Mouse (Mus musculus) liver, postnatal 0 days (tissue): ENCODE data around the gene Fzd9. TPM values are rescaled to one million over a fixed set of nuclear protein-coding genes. Genes with fewer than 3 reads are reported as not detected.

Source experiments
- ATAC-seq: fragments of 200-750 bp; cut with Nextera tagmentation; 2 replicates; pipeline ENCODE4 v1.8.0; 2017; ENCODE audit warnings: mild to moderate bottlenecking, moderate library complexity
- DNase-seq: peaks from one replicate; pipeline ENCODE4 v3.0.0-alpha.2; 2016
- H3K27ac ChIP-seq: fragments of 300-500 bp; sonication (generic); 2 replicates; pipeline ENCODE4 v1.5.1; 2014; ENCODE audit warnings: antibody characterized with exemption, moderate library complexity, mild to moderate bottlenecking, low read depth
- H3K27me3 ChIP-seq: fragments of 300-500 bp; sonication (generic); 2 replicates; pipeline ENCODE4 v1.6.1; 2014; ENCODE audit warnings: low read length, control low read depth, mixed read lengths; ENCODE audit not compliant: insufficient read depth
- H3K36me3 ChIP-seq: fragments of 300-500 bp; sonication (generic); replicated peaks from 2 replicates; pipeline ENCODE4 v1.6.1; 2014; ENCODE audit warnings: mild to moderate bottlenecking, control low read depth, low read length, moderate library complexity, mixed read lengths; ENCODE audit not compliant: insufficient read depth
- H3K4me1 ChIP-seq: fragments of 300-500 bp; sonication (generic); 2 replicates; pipeline ENCODE4 v1.6.1; 2014; ENCODE audit warnings: antibody characterized with exemption, mild to moderate bottlenecking, control low read depth; ENCODE audit not compliant: insufficient read depth
- H3K4me2 ChIP-seq: fragments of 300-500 bp; sonication (generic); 2 replicates; pipeline ENCODE4 v1.6.1; 2014; ENCODE audit warnings: low read depth, mild to moderate bottlenecking, low read length, moderate library complexity, mixed read lengths
- H3K4me3 ChIP-seq: fragments of 300-500 bp; sonication (generic); 2 replicates; pipeline ENCODE4 v1.5.1; 2014; ENCODE audit warnings: low read depth, low read length
- H3K9ac ChIP-seq: fragments of 300-500 bp; sonication (generic); replicated peaks from 2 replicates; pipeline ENCODE4 v1.6.1; 2014; ENCODE audit warnings: mild to moderate bottlenecking, moderate library complexity
- H3K9me3 ChIP-seq: fragments of 300-500 bp; sonication (generic); 2 replicates; pipeline ENCODE4 v1.6.1; 2016; ENCODE audit warnings: mild to moderate bottlenecking, control low read depth, low read length, mixed read lengths
- CTCF ChIP-seq: sonication (generic); IDR thresholded peaks from 2 replicates; pipeline ENCODE4 v1.5.1; 2016; ENCODE audit warnings: antibody characterized with exemption, low read depth
- EP300 ChIP-seq: IDR thresholded peaks from 2 replicates; pipeline ENCODE4 v1.6.1; 2016; ENCODE audit warnings: antibody characterized with exemption, low read depth, mild to moderate bottlenecking
- WGBS: fragments of 180-500 bp; shearing (Covaris S2); extraction: QIAGEN DNeasy Blood & Tissue Kit; methylation state at CpG from one replicate; pipeline ENCODE4 v1.1.7; 2014; ENCODE audit not compliant: insufficient replicate concordance; 5-methylcytosine and 5-hydroxymethylcytosine counted together
- polyA plus RNA-seq: library from polyadenylated mRNA; unstranded; fragments of >200 nt; fragmentation: Nextera tagmentation; extraction: Ambion mirVana; gene quantifications from 2 replicates; pipeline ENCODE4 v1.2.1, GENCODE M21; 2015

The Fzd9 gene
- polyA plus RNA-seq, 1 experiment from 2014 or later, result 0.16 TPM

DNA sequence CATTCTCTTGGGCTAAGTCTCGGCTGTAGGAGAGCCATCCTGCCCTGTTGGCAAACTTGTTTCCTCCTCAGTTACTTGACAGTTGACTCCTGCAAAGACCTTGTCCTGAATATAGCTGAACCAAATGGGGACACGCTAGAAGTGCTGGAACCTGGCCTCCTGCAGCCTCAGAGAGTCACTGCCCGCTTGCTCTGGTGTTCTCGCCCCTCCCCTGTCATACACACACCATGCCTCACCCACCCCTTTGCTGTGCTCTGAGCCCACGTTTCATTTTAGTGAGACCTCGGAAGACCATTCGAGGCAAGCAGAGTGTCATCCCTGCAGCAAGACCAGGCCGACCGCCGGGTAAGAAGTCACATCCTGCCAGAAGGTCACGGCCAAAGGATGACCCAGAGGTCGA, 8.9 kb downstream of the Fzd9 start:
- H3K27me3 ChIP-seq, result no peaks in the 10 kb centered on the region
- H3K9me3 ChIP-seq, result no peaks in the 10 kb centered on the region
- no peak overlapping the region for H3K4me3 ChIP-seq
- ATAC-seq (no peak), DNase-seq (no peak)
- TF ChIP-seq EP300, result no peak
- no peak overlapping the region for H3K27ac ChIP-seq
- H3K9ac ChIP-seq, result no peak overlapping the region
- no peak overlapping the region for H3K4me2 ChIP-seq
- 85% methylated on average over 12 of the region's 12 CpGs for WGBS
- no peaks in the 10 kb centered on the region for H3K4me1 ChIP-seq
- H3K36me3 ChIP-seq, result peaks cover 90% of the 10 kb centered on the region

GRCm38 (mm10) chr5:135241474-135241873, 9.6 kb downstream of the Fzd9 start:
- Histone ChIP-seq H3K4me3 (no peak overlapping the region), H3K4me2 (no peak overlapping the region), H3K36me3 (peaks cover 94% of the 10 kb centered on the region), H3K27me3 (no peaks in the 10 kb centered on the region), H3K9ac (no peak overlapping the region), H3K4me1 (no peaks in the 10 kb centered on the region), H3K27ac (no peak overlapping the region), H3K9me3 (no peaks in the 10 kb centered on the region)
- no peak for ATAC-seq
- WGBS, result 75% methylated on average over 1 of the region's 1 CpGs
- no peak for DNase-seq
- TF ChIP-seq CTCF, result no peak
- no peak for TF ChIP-seq EP300

DNA sequence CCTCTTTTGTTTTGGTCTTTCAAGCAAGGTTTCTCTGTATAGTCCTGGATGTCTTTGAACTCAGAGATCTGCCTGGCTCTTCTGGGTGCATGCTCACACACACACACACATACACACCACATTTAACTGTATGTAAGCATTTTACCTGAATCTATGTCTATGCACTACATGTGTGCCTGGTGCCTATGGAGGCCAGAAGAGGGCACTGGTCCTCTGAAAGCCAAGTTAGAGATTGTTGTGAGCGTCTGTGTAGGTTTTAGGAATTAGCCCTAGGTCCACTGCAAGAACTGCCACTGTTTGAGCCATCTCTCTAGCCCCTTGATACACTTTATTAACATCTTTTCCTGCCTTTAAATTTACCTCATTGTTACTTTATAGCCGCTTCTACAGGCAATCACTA, 12.2 kb downstream of the Fzd9 start:
- ATAC-seq (no peak), DNase-seq (no peak)
- Histone ChIP-seq H3K9ac (no peak overlapping the region), H3K27ac (no peak overlapping the region), H3K9me3 (no peaks in the 10 kb centered on the region), H3K4me1 (no peaks in the 10 kb centered on the region), H3K4me3 (no peak overlapping the region), H3K27me3 (no peaks in the 10 kb centered on the region), H3K36me3 (peaks cover 86% of the 10 kb centered on the region), H3K4me2 (no peak overlapping the region)
- 86% methylated on average over 2 of the region's 2 CpGs for WGBS
- TF ChIP-seq CTCF (peak; percentile 28; the same call in 1 of the 2 replicates), EP300 (no peak)

GRCm38 (mm10) chr5:135236571-135236970, 14.5 kb downstream of the Fzd9 start:
- Histone ChIP-seq H3K27ac (no peak overlapping the region), H3K4me2 (no peak overlapping the region), H3K4me3 (no peak overlapping the region), H3K27me3 (no peaks in the 10 kb centered on the region), H3K4me1 (no peaks in the 10 kb centered on the region), H3K9ac (no peak overlapping the region), H3K36me3 (peaks cover 88% of the 10 kb centered on the region), H3K9me3 (no peaks in the 10 kb centered on the region)
- 48% methylated on average over 2 of the region's 2 CpGs for WGBS
- ATAC-seq, result no peak
- peak; percentile 70 for DNase-seq
- TF ChIP-seq EP300, result no peak
- TF ChIP-seq CTCF, result peak; percentile 78

DNA sequence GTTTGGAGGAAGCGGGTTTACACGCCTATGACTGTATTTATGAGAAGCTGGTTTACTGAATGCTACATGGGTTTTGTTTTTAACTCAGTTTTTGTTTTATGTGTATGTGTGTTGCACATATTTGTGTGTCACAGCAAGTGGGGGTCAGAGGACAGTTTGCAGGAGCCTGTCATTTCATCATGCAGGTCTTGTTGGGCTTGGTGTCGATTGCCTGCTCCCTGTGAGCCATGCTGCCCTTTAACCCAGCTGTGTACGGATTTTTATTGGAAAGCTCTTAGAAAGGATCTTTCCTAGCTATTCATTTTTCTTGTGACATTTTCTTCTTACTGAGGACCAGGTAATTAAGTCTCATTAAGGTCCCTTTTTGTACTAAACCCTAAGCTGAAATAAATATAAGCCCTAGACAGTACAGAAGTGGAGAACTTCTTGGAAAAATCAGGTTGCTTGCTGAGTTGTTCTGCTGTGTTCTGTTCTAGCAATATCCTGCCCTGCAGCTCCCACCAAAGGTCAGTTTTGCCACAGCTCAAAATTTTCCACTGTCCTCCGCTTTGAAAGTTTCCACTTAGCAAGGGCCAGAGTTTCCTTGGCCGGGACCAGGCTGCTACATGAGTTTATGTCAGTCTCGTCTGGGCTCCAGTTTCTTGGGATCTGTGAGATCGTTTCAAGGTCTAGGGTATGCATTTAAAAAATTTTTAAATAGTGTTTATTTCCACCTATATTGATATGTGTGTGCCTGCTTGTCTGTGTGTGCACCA, 17.7 kb downstream of the Fzd9 start:
- 84% methylated on average over 8 of the region's 8 CpGs for WGBS

GRCm38 (mm10) chr5:135230186-135230585, 20.8 kb downstream of the Fzd9 start:
- DNase-seq (no peak), ATAC-seq (no peak)
- H3K27me3 ChIP-seq, result no peaks in the 10 kb centered on the region
- H3K9me3 ChIP-seq, result no peaks in the 10 kb centered on the region
- H3K4me3 ChIP-seq, result no peak overlapping the region
- H3K9ac ChIP-seq, result no peak overlapping the region
- WGBS, result 87% methylated on average over 4 of the region's 4 CpGs
- no peak overlapping the region for H3K27ac ChIP-seq
- TF ChIP-seq CTCF (no peak), EP300 (no peak)
- H3K36me3 ChIP-seq, result peaks cover 85% of the 10 kb centered on the region
- no peaks in the 10 kb centered on the region for H3K4me1 ChIP-seq
- no peak overlapping the region for H3K4me2 ChIP-seq

More for the DNA sequence above, 17.7 kb downstream of the Fzd9 start:
- peak overlapping the region; percentile 44; the same call in 1 of the 2 replicates for H3K27ac ChIP-seq
- peak; percentile 71 for ATAC-seq
- no peak overlapping the region for H3K4me2 ChIP-seq
- peaks cover 85% of the 10 kb centered on the region for H3K36me3 ChIP-seq
- no peaks in the 10 kb centered on the region for H3K27me3 ChIP-seq
- H3K9me3 ChIP-seq, result no peaks in the 10 kb centered on the region
- no peak overlapping the region for H3K4me3 ChIP-seq
- no peak for DNase-seq
- no peak overlapping the region; the same call in 1 of the 2 replicates for H3K9ac ChIP-seq
- no peaks in the 10 kb centered on the region for H3K4me1 ChIP-seq
- TF ChIP-seq CTCF, result no peak
- no peak for TF ChIP-seq EP300
